Mouse (Mus musculus) lung, postnatal 0 days (tissue): Measurements from ENCODE around the gene Gm10318.

Source experiments
- CTCF ChIP-seq: IDR thresholded peaks from 2 replicates; pipeline ENCODE4 v1.5.1; 2016; ENCODE audit warnings: antibody characterized with exemption, mild to moderate bottlenecking
- EP300 ChIP-seq: IDR thresholded peaks from 2 replicates; pipeline ENCODE4 v1.6.1; 2016; ENCODE audit warnings: antibody characterized with exemption, mild to moderate bottlenecking, control low read depth

- TF ChIP-seq CTCF: peak; percentile 72
- no peak for TF ChIP-seq EP300
Measured at GRCm38 (mm10) chr10:77815514-77815913, 37.1 kb upstream of the Gm10318 start.
